Mouse (Mus musculus) erythroblast, embryonic 14.5 days (primary cell): ENCODE measurements around the gene Hrasls.

Experiments used
- GATA1 ChIP-seq: IDR thresholded peaks from 2 replicates; pipeline ENCODE4 v1.6.1; 2012; ENCODE audit warnings: low read length, inconsistent platforms, mixed read lengths
- TAL1 ChIP-seq: IDR thresholded peaks from 3 replicates; pipeline ENCODE4 v1.6.1; 2012; ENCODE audit warnings: low read length, inconsistent platforms, mixed read lengths

GRCm38 (mm10) chr16:29173201-29173600 is 36.3 kb upstream of the Hrasls start:
- no peak for TF ChIP-seq TAL1
- TF ChIP-seq GATA1: no peak
